Mouse (Mus musculus): ENCODE measurements around the gene Olfr32. TPM values are rescaled to one million over a fixed set of nuclear protein-coding genes. Genes with fewer than 3 reads are reported as not detected.
"Not testable (repeated sequence)": the region's sequence is repeated elsewhere in the genome, so short reads cannot be mapped to it uniquely, and the experiment has no call there.

Olfr32 gene
- not detected in 2 replicates for polyA plus RNA-seq (2016; fragmentation: Nextera tagmentation; extraction: Ambion mirVana)

GRCm38 (mm10) chr2:90142196-90142595, at the start of gene Olfr32:
Gene Olfr32, minus strand, starts transcription at chr2:90142296.
- no peak within 1 kb of the TSS for H3K9ac ChIP-seq (replicated peaks)
- H3K4me2 ChIP-seq: no peak within 1 kb of the TSS
- H3K36me3 ChIP-seq: no peaks in the 10 kb centered on the region
- no peak within 1 kb of the TSS for H3K27ac ChIP-seq
- no peaks in the 10 kb centered on the region for H3K27me3 ChIP-seq
- H3K9me3 ChIP-seq: no peaks in the 10 kb centered on the region
- no peak for ATAC-seq (ENCODE audit: insufficient number of reproducible peaks, insufficient read depth, low FRiP score, low TSS enrichment, low read depth)
- H3K4me3 ChIP-seq (replicated peaks): no peak within 1 kb of the TSS
- no peaks in the 10 kb centered on the region for H3K4me1 ChIP-seq (replicated peaks)

- WGBS: no CpG with 5 or more reads among the region's 5 CpGs
- H3K4me2 ChIP-seq: not testable (repeated sequence)
Observed at GRCm38 (mm10) chr2:90187082-90187481, 45.0 kb upstream of the Olfr32 start.

GRCm38 (mm10) chr2:90186082-90186481, 44.0 kb upstream of the Olfr32 start:
- not testable (repeated sequence) for H3K36me3 ChIP-seq; H3K9ac ChIP-seq (replicated peaks); ATAC-seq (ENCODE audit: insufficient number of reproducible peaks, insufficient read depth, low FRiP score, low TSS enrichment, low read depth); H3K4me2 ChIP-seq; H3K27ac ChIP-seq; H3K4me1 ChIP-seq (replicated peaks); H3K4me3 ChIP-seq (replicated peaks); H3K27me3 ChIP-seq; H3K9me3 ChIP-seq
- no CpG with 5 or more reads among the region's 4 CpGs for WGBS

More at GRCm38 (mm10) chr2:90187082-90187481, 45.0 kb upstream of the Olfr32 start:
- H3K36me3 ChIP-seq; H3K9ac ChIP-seq (replicated peaks); H3K27me3 ChIP-seq; ATAC-seq (ENCODE audit: insufficient number of reproducible peaks, insufficient read depth, low FRiP score, low TSS enrichment, low read depth); H3K9me3 ChIP-seq; H3K4me1 ChIP-seq (replicated peaks); H3K27ac ChIP-seq; H3K4me3 ChIP-seq (replicated peaks): not testable (repeated sequence)

- Histone ChIP-seq H3K4me2 (no peak overlapping the region), H3K9ac (replicated peaks) (no peak overlapping the region)
- WGBS: 91% methylated on average over 9 of the region's 9 CpGs
Observed at GRCm38 (mm10) chr2:90153916-90154315, 11.8 kb upstream of the Olfr32 start.

GRCm38 (mm10) chr2:90152991-90153390, 10.9 kb upstream of the Olfr32 start, which contains the start of gene Olfr1270:
Gene Olfr1270, minus strand, starts transcription at chr2:90153091.
- no peak for ATAC-seq (ENCODE audit: insufficient number of reproducible peaks, insufficient read depth, low FRiP score, low TSS enrichment, low read depth)

More at GRCm38 (mm10) chr2:90153916-90154315, 11.8 kb upstream of the Olfr32 start:
- Histone ChIP-seq H3K4me1 (replicated peaks) (no peaks in the 10 kb centered on the region), H3K27ac (no peak overlapping the region), H3K27me3 (no peaks in the 10 kb centered on the region), H3K9me3 (peaks cover 4% of the 10 kb centered on the region; the same call in 1 of the 2 replicates), H3K36me3 (no peaks in the 10 kb centered on the region), H3K4me3 (replicated peaks) (no peak overlapping the region)
- ATAC-seq (ENCODE audit: insufficient number of reproducible peaks, insufficient read depth, low FRiP score, low TSS enrichment, low read depth): no peak

GRCm38 (mm10) chr2:90121312-90121711, 20.8 kb downstream of the Olfr32 start, which contains the start of gene Olfr1269:
Gene Olfr1269, minus strand, starts transcription at chr2:90121412.
- WGBS: 91% methylated on average over 1 of the region's 1 CpGs

More at GRCm38 (mm10) chr2:90152991-90153390, 10.9 kb upstream of the Olfr32 start, which contains the start of gene Olfr1270:
- no peak within 1 kb of the TSS for H3K27ac ChIP-seq
- no peak within 1 kb of the TSS for H3K4me3 ChIP-seq (replicated peaks)
- H3K9me3 ChIP-seq: peaks cover 4% of the 10 kb centered on the region; the same call in 1 of the 2 replicates
- no peaks in the 10 kb centered on the region for H3K27me3 ChIP-seq
- WGBS: 88% methylated on average over 3 of the region's 3 CpGs
- H3K9ac ChIP-seq (replicated peaks): no peak within 1 kb of the TSS
- H3K4me1 ChIP-seq (replicated peaks): no peaks in the 10 kb centered on the region
- H3K36me3 ChIP-seq: no peaks in the 10 kb centered on the region
- no peak within 1 kb of the TSS for H3K4me2 ChIP-seq

More at GRCm38 (mm10) chr2:90121312-90121711, 20.8 kb downstream of the Olfr32 start, which contains the start of gene Olfr1269:
- Histone ChIP-seq H3K27me3 (no peaks in the 10 kb centered on the region), H3K4me2 (no peak within 1 kb of the TSS), H3K9me3 (no peaks in the 10 kb centered on the region), H3K9ac (replicated peaks) (no peak within 1 kb of the TSS), H3K27ac (no peak within 1 kb of the TSS), H3K4me3 (replicated peaks) (no peak within 1 kb of the TSS), H3K36me3 (no peaks in the 10 kb centered on the region), H3K4me1 (replicated peaks) (no peaks in the 10 kb centered on the region)
- no peak for ATAC-seq (ENCODE audit: insufficient number of reproducible peaks, insufficient read depth, low FRiP score, low TSS enrichment, low read depth)

Other genes starting within 250 kb of the Olfr32 start
- not detected in 2 replicates for gene Olfr1258, start 215.0 kb downstream of the Olfr32 start, polyA plus RNA-seq (2016; fragmentation: Nextera tagmentation; extraction: Ambion mirVana)
- not detected in 2 replicates for gene Olfr1259, start 193.6 kb downstream of the Olfr32 start, polyA plus RNA-seq (2016; fragmentation: Nextera tagmentation; extraction: Ambion mirVana)
- gene Olfr1260, start 168.0 kb downstream of the Olfr32 start, polyA plus RNA-seq (2016; fragmentation: Nextera tagmentation; extraction: Ambion mirVana): not detected in 2 replicates
- gene Olfr1261, start 151.1 kb downstream of the Olfr32 start, polyA plus RNA-seq (2016; fragmentation: Nextera tagmentation; extraction: Ambion mirVana): not detected in 2 replicates
- gene Olfr1262, start 142.2 kb downstream of the Olfr32 start, polyA plus RNA-seq (2016; fragmentation: Nextera tagmentation; extraction: Ambion mirVana): not detected in 2 replicates
- gene Olfr1263, start 130.2 kb downstream of the Olfr32 start, polyA plus RNA-seq (2016; fragmentation: Nextera tagmentation; extraction: Ambion mirVana): not detected in 2 replicates
- gene Olfr1264, start 116.7 kb downstream of the Olfr32 start, polyA plus RNA-seq (2016; fragmentation: Nextera tagmentation; extraction: Ambion mirVana): not detected in 2 replicates
- gene Olfr1265, start 107.0 kb downstream of the Olfr32 start, polyA plus RNA-seq (2016; fragmentation: Nextera tagmentation; extraction: Ambion mirVana): not detected in 2 replicates
- gene Olfr140, start 78.7 kb downstream of the Olfr32 start, polyA plus RNA-seq (2016; fragmentation: Nextera tagmentation; extraction: Ambion mirVana): not detected in 2 replicates
- not detected in 2 replicates for gene Olfr1269, start 20.9 kb downstream of the Olfr32 start, polyA plus RNA-seq (2016; fragmentation: Nextera tagmentation; extraction: Ambion mirVana)
- not detected in 2 replicates for gene Olfr1270, start 10.8 kb upstream of the Olfr32 start, polyA plus RNA-seq (2016; fragmentation: Nextera tagmentation; extraction: Ambion mirVana)
- gene Olfr1506, start 82.2 kb upstream of the Olfr32 start, polyA plus RNA-seq (2016; fragmentation: Nextera tagmentation; extraction: Ambion mirVana): not detected in 2 replicates
- gene Olfr142, start 115.3 kb upstream of the Olfr32 start, polyA plus RNA-seq (2016; fragmentation: Nextera tagmentation; extraction: Ambion mirVana): not detected in 2 replicates
- gene Olfr1271, start 128.7 kb upstream of the Olfr32 start, polyA plus RNA-seq (2016; fragmentation: Nextera tagmentation; extraction: Ambion mirVana): not detected in 2 replicates
- gene Olfr1272, start 150.5 kb upstream of the Olfr32 start, polyA plus RNA-seq (2016; fragmentation: Nextera tagmentation; extraction: Ambion mirVana): not detected in 2 replicates
- gene Gm13769, start 179.9 kb upstream of the Olfr32 start, polyA plus RNA-seq (2016; fragmentation: Nextera tagmentation; extraction: Ambion mirVana): not detected in 2 replicates

All from limb, embryonic 12.5 days (tissue).